Mouse (Mus musculus): ENCODE data around the gene Mllt10.

DNA sequence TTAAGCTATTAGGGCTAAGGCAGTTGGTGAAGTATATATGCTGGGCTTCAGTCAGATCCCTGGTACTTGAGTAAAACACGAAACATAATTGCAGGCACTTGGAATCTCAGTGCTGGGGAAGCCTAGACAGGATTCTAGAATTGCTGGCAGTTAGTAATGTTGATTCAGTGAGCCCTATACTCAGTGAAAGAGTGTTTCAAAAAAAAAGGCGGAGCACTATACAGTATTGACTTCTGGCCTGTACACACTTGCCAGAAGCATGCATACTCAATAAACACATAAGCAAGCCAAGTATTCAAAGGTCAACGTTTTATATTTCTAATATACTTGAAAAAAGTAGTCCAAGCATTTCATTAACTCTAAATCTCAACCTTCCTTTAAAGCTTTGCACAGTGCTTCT lies 126.6 kb downstream of the Mllt10 start:
- TF ChIP-seq CTCF (IDR thresholded peaks at IDR 0.05; ENCODE audit: low read depth), result no peak
- no peak for TF ChIP-seq EP300 (IDR thresholded peaks at IDR 0.05; ENCODE audit: low read depth)

Data from liver, embryonic 14.5 days (tissue).